Mouse (Mus musculus) adrenal gland, adult 8-10 months (tissue): ENCODE data around the gene Wwox. TPM values are rescaled to one million over a fixed set of nuclear protein-coding genes. Genes with fewer than 3 reads are reported as not detected.

Source experiments
- DNase-seq: peaks from one replicate; pipeline ENCODE4 v3.0.0; 2022
- total RNA-seq, 4 experiments: library from RNA; stranded (reverse); gene quantifications; 2 replicates each; pipeline ENCODE4 v1.2.4; 2022

Wwox gene
- total RNA-seq, 4 experiments from 2014 or later, result 26.4 to 56.6 (median 35.7) TPM

DNA sequence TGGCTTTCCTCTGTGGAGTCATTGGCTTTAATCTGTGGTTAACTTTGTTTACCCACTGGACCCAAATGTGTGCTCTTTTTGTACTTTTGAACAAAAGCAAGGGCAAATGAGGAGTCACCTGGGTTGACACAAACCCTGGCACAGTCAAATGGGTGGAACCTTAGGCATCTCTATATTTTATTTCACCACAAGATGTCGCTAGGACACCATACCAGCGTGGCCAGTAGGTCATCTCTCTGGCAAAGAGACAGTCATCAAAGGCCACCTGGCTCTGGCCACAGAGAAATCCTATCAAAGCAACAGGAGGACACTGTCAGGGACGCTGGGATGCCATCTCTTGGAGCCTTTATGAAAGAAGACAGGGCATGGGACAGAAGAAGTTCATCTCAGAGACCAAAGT lies 101.7 kb downstream of the Wwox start:
- peak; percentile 17 for DNase-seq

GRCm38 (mm10) chr8:114548360-114548759 lies 108.9 kb downstream of the Wwox start:
- no peak for DNase-seq

- no peak for DNase-seq
Measured at GRCm38 (mm10) chr8:114548837-114549236, 109.4 kb downstream of the Wwox start.

DNA sequence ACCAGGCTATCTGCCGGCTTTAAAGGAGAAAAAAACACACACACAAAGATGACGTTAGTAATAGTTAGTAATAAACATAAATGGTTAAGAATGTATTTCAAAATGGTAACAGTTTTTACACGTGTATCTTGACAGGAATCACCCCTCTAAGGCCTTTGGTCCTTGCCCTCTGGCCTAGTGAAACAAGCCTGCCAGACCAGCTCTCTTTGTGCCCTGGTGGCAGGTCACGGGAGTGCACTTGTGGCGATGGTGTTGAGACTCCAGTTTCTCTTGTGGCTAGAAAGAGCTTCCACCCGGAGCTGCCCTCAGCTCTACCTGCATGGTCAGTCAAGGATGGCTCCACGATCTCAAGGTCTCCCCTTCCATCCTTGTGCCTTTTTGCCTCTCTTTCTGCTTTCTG lies 110.6 kb downstream of the Wwox start:
- DNase-seq, result no peak

DNA sequence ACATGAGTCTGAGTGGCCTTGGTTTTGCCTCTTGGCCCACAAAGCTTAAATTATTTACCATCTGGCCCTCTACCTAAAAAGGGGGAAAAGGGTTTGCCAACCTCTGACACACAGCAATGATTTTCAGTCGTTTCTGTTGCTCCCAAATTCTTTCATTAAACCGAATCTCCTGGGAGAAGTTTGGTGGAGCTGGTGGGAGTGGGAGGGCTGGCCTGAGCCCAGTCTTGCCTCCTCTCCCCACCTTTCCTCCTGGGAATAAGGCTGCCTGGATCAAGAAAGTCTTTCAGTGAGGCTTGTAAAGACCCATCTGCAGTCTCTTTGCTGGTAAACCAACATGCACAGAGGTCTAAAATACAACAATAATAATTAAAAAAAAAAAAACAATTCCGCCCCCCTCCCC lies 113.2 kb downstream of the Wwox start:
- no peak for DNase-seq

DNA sequence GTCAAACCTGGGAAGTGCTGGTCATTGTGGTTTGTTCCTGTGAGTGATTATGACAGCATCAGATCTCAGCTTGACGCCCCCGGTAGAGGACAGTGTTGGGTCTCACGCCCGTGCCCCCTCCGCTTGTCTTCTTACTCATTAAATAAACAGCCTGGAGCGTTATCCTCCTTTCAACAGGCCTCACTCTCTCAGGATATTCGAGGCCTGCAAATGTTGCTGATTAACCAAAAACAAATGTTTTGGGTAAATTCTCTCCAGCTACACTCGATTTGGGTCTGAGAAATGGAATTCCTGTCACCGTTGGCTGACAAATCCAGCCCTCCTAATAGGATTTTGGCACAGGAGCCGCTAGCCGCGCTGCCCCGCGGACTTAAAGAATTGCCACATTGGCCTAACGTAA lies 115.5 kb downstream of the Wwox start:
- no peak for DNase-seq

DNA sequence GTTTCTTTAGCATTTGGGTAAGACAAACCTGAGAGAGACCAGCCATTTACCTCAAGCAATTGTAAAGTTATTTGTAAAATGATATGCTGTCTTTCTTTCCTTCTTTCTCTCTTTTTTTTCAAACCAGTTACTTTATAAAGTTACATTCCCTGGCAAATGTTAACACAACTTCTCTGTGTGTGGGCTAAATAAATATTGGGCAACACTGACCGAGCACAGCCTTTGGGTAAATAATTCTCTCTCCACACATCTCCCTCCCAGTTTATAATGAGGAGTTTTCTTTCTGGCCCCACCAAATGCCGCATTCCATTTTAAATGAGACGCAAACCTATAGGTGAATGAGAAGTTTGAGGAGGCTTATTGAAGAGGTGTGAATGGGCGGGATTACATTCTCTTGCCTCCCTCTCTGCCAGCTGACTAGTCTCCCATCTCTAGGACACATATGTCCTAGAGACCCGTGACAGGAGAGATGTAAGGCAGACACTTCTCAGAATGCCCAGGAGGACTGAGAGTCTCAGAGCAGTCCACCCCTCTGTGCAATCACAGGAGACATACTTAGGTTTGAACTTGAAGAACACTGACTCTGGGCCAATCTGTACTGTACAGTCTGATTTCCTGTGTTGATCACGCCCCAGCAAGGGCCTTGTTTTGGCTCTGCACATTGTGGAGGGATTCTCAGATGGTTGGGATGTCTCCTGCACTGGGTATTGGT lies 116.2 kb downstream of the Wwox start:
- DNase-seq, result no peak

- DNase-seq, result no peak
Measured at GRCm38 (mm10) chr8:114561191-114561590, 121.7 kb downstream of the Wwox start.

DNA sequence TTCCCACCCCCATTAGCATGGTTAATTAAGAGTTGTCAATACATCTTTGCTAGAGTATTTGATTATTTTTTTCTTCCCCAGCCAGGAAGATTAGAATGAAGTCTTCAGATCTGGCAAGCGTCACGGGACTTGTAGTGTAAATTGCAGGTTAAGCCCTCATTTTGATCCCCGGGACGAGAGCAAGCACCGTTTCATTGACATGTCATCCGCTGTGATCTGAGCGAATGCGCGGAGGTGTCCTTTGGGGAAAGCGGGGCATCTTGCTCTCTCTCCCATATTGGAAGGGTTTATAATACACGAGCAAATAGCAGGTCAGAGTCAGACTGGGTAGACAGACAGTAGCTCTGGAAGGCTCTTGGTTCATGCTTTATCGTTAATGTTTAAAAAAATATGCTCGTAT lies 123.0 kb downstream of the Wwox start:
- no peak for DNase-seq

DNA sequence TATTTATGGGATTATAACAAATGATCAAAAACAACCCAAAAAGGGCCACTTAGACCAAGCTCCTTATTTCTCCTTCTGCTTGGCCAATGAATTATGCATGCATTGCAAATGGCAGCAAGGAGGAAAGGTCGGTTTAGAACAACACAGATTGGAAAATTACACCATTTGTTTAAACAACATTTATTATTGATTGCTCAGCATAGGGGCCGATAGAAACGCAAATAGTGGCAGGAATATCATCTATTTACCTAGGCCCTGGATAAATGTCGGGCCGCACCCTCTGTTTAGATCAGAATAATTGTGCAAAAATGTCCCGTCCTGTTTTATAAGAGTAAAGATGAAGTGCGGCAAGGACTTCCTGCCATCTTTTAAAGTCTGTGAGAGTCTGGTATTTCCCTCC lies 123.9 kb downstream of the Wwox start:
- DNase-seq, result no peak

- no peak for DNase-seq
Measured at GRCm38 (mm10) chr8:114564036-114564435, 124.6 kb downstream of the Wwox start.

DNA sequence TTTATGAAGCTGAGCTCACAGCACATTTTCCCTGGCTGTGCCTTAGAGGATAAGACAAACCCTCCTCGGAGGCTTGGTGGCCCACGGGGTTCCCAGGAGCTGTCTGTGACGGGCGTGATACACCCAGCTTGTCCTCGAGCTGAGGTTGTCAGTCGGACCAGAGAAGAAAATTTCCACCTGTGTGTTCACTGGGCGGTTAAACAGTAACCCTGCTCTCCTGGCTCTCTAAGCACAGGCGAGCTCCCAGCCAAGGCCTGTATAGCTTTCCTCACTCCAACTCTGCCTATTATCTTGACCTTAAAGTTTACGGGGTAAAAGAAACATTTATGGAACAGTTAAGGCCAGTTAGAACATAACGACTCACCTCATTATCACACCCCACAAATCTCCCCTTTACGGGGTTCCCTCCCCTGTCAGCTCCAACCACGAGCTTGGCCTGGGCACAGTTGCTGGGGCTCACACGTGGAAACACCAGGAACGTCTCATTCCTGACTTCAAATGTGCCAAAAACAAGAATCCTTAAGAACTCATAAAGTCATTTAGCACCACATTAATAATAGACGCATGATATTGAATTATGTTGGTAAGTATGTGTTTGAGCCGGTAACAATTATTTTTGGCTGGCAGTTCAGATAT lies 129.2 kb downstream of the Wwox start:
- no peak for DNase-seq

- no peak for DNase-seq
Measured at GRCm38 (mm10) chr8:114573014-114573746, 133.7 kb downstream of the Wwox start.

DNA sequence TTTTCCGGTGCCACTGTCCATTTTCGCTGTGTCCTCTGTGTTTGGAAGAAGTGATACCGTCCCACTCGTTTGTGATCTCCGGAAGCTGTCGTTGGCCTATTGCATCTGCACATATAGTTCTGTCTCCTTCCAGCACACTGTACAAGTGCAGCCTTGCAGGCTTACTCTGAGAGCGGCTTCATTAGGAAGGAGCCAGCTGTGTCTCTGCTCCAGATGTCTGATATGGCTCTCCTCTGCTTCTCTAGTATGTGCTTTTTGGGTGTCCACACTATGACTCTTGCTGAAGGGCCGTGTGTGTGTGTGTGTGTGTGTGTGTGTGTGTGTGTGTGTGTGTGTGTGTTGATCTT lies 134.3 kb downstream of the Wwox start:
- no peak for DNase-seq

DNA sequence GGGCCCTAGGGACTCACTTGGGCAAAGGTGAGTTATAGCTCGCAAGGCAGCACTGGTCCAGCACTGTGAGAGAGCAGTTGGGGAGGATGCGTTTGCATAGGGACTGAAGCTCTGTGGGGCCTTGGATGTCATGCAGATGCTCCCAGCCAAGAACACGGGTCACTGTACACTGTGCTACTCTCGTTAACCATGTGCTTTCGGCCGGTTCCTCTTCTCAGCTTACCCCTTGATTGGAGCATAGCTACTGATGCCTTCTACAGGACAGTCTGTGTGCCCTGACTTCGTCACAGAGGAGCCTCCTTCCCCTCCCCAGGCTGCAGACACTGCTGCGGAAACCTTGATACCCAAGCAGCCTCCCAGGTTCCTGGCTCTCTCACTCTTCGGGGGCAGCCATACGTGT lies 139.8 kb downstream of the Wwox start:
- no peak for DNase-seq

DNA sequence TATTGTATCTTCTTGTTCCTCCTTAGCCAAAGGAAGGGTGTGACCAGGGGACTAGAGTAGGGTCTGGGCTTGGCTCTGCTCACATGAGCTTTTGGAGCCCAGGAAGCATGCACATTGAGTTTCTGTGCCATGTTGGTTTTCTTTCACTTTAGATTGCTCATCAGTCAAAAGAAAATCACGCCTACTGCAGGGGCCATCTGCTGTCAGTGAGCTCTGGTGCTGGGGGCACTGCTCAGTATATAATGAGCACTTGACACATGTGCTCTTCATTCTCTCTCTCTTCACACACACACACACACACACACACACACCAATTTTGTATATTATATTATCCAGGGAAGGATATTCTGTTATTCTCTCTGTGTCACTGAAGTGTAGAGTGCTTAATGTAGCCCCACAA lies 141.2 kb downstream of the Wwox start:
- DNase-seq, result no peak

GRCm38 (mm10) chr8:114590336-114590867 lies 150.9 kb downstream of the Wwox start:
- no peak for DNase-seq

GRCm38 (mm10) chr8:114591296-114592280 lies 152.1 kb downstream of the Wwox start:
- peak; percentile 45 for DNase-seq

DNA sequence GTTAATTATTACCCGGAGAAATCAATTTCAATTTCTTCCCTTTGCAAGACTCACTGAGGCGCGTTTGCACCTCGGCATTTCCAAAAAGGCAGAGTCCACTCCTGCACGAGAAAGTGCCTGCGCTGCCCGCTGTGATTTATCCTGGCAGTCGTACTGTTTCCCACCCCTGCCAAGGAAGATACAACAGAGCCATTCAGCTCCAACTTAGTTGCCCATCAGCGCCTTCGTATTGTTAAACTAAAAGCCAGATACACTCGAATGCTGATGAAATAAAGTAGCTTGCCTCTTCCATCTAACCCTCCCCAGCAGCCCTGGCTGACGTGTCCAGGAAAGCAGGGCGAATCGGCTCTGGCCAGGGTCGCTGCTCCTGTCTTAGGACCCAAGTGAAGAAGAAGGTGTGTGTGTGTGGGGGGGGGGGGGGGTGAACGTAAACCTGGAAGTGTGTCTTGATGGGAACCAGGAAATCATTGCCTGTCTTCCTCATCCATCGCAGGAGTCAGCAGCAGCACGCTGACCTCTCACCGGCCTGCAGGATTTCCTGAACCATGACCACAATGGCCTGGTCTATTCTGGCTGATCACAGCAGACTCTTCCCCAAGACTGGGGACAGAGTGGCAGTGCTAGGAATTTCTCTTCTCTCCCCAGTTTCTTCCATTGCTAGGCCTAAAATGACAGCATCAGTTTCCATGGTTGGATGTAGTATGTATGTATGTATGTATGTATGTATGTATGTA lies 154.1 kb downstream of the Wwox start:
- DNase-seq, result no peak

GRCm38 (mm10) chr8:114594811-114595210 lies 155.4 kb downstream of the Wwox start:
- no peak for DNase-seq

DNA sequence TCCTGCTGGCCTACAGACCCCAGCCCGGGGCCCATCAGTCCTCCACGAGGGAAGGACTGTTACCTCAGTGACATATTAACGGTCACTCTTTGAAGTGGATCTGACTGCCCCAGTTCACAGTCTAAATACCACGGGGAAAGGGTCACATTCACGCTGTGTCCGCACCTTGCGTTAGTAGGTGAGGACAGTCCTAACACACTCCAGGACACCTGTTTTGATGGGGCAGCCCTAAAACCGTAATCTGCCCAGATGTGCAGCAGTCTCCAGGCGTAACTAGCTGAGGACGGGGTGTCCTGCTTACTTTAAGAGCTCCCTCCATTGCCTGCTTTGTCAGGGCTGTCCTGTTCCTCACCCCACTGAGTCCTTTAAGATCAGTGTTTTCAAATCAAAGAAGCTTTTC lies 160.1 kb downstream of the Wwox start:
- DNase-seq, result no peak

- no peak for DNase-seq
Measured at GRCm38 (mm10) chr8:114600196-114600595, 160.7 kb downstream of the Wwox start.
